Mouse (Mus musculus) brown adipose tissue, adult 24 weeks (tissue): Measurements from ENCODE around the gene Klk1. TPM values are rescaled to one million over a fixed set of nuclear protein-coding genes. Genes with fewer than 3 reads are reported as not detected.
A peak's percentile ranks its signal among the peaks of the same experiment; 100 is the strongest.
"Not testable (repeated sequence)": the region's sequence is repeated elsewhere in the genome, so short reads cannot be mapped to it uniquely, and the experiment has no call there.

ENCODE experiments used
- H3K27ac ChIP-seq: fragments of 200-500 bp; replicated peaks from 2 replicates; pipeline ENCODE4 v1.5.1; 2012; ENCODE audit warnings: low read depth, mild to moderate bottlenecking, low read length
- H3K4me1 ChIP-seq: fragments of 200-500 bp; 2 replicates; pipeline ENCODE4 v1.6.1; 2012; ENCODE audit warnings: low read length, mixed read lengths; ENCODE audit not compliant: control insufficient read depth, insufficient read depth, insufficient read length
- H3K4me3 ChIP-seq: fragments of 200-500 bp; 2 replicates; pipeline ENCODE4 v1.5.1; 2012; ENCODE audit warnings: low read depth, mild to moderate bottlenecking, low read length, moderate library complexity; ENCODE audit not compliant: insufficient read depth
- polyA plus RNA-seq: library from polyadenylated mRNA; stranded (reverse); fragments of >200 nt; gene quantifications from 2 replicates; pipeline ENCODE4 v1.2.4, GENCODE M21; 2012; ENCODE audit not compliant: missing spikeins, insufficient read depth, insufficient read length

Klk1 gene
- polyA plus RNA-seq, 1 experiment: not detected

DNA sequence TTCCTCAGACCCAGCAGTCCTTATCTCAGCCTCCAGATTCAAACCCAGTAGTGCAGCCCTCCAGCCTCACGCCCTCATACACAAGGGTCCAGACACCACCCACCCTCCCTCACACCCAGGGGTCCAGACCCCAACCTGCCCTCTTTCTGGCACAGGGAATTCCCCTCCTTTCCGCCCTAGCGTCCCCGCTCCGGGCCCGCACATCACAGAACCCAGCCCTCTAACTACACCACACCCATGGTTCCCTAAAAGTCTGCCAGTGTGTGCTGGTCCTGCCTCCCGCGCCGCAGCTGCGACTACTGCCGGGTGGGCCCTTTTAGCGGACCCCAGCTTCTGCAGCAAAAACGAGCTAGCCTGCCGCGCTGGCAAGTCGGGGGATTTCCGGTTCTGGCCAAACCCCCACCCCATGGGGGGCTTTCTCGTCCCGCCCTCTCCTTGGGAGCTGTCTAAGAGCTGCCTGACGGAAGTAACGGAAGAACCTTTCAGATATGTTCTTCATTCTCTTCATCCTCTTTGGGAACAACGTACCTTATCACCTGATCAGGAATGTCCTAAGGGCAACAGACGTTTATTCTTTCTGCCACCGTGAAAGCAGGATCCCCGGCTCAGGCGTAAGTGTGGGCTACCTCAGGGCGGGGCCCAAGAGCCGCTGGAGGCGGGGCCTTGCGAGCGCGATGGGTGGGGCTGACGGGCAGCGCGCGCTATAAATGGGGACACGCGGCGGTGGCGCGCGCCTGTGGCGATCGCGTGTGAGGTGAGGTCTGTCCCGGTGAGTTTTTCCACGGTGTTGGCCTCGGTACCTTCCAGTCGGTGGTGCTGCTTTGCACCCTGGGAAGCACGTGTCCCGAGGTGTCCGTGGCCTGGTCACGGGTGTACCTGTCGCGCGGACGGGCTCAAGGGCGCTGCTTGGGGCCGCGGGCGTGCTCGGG, 21.2 kb downstream of the Klk1 start, which contains the start of the genes 1700028J19Rik and 2410002F23Rik:
1700028J19Rik (minus strand) TSS at position 641 of the 929 bp plus-strand sequence.
2410002F23Rik (plus strand) TSS at position 668 of the 929 bp plus-strand sequence.
- no peaks in the 10 kb centered on the region for H3K4me1 ChIP-seq
- peak within 1 kb of the TSS; percentile 93 for H3K27ac ChIP-seq
- H3K4me3 ChIP-seq: peak within 1 kb of the TSS; percentile 88

DNA sequence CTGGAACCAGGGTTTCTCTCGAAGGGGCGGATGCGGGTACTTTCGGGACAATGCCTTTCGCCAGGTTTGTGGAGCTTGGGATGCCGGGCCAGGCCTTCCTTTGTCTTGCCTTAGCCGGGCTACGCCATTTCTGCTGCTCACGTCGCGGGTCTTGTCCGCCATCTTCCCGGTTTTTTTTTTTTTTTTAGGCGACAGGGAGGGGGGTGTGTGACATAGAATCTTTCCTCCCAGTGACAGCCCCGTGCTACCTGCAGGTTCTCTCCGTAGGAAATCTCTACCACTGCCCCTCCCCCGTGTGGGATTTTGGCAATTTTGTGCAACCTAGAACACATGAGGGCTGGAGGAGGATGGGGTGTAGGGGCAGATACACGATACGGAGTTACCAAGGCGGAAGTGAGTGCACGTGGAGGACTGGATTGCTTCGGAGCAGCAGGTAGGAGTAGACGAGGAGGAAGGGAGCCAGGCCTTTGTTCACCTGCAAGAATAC, 21.9 kb downstream of the Klk1 start:
- no peaks in the 10 kb centered on the region for H3K4me1 ChIP-seq
- peak overlapping the region; percentile 39 for H3K27ac ChIP-seq
- peak overlapping the region; percentile 88 for H3K4me3 ChIP-seq

DNA sequence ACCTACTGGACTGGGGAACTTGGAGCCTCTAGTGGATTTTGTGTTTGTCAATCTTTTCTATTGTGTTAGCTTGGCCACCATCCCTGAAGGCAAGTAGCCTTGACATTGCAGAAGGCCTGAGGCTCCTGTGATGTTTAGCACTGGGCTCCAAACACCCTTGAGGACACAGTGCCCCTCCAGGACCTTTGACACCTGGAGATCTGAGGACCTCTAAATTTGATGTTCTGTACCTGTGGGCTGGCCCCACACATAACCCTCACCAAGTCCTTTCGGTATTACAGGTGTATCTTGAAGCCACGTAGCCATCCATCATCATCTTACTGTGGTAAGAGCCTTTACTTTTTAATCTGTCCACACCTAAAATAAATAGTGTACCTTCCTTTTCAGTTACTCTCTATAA, 22.8 kb downstream of the Klk1 start:
- Histone ChIP-seq H3K27ac (no peak overlapping the region), H3K4me1 (no peaks in the 10 kb centered on the region), H3K4me3 (peak overlapping the region; percentile 20; the same call in 1 of the 2 replicates)

GRCm38 (mm10) chr7:44249248-44249647, 24.1 kb downstream of the Klk1 start:
- no peak overlapping the region for H3K27ac ChIP-seq
- no peak overlapping the region for H3K4me3 ChIP-seq
- H3K4me1 ChIP-seq: no peaks in the 10 kb centered on the region

GRCm38 (mm10) chr7:44250732-44251275, 25.6 kb downstream of the Klk1 start:
- H3K27ac ChIP-seq, H3K4me3 ChIP-seq, H3K4me1 ChIP-seq: not testable (repeated sequence)

GRCm38 (mm10) chr7:44253023-44253616, 28.0 kb downstream of the Klk1 start:
- no peaks in the 10 kb centered on the region for H3K4me1 ChIP-seq
- H3K27ac ChIP-seq: no peak overlapping the region
- no peak overlapping the region for H3K4me3 ChIP-seq

GRCm38 (mm10) chr7:44254930-44255329, 29.8 kb downstream of the Klk1 start:
- no peak overlapping the region for H3K4me3 ChIP-seq
- H3K4me1 ChIP-seq: no peaks in the 10 kb centered on the region
- no peak overlapping the region for H3K27ac ChIP-seq

DNA sequence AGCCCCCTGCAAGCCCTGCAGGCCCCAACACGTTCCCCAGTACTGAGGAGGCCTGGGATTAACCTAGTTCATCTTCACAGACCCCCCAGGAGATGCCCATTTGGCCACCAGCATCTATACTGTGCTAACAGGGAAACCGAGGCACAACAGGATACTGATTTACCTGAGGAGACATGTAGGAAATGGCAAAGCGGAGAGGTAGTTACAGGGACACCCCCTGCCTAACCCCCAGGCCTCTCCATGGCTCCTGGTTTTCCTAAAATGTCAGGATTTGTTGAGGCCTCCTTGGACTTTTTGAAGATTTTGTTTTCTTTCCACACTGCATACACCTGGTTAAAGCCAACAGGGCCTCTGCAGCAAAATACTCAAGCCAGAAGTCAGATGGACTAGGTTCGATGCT, 32.1 kb downstream of the Klk1 start, which contains the start of gene Acp4:
Acp4 (minus strand) TSS at position 101 of the 400 bp plus-strand sequence.
- H3K4me1 ChIP-seq: no peaks in the 10 kb centered on the region
- no peak within 1 kb of the TSS for H3K27ac ChIP-seq
- no peak within 1 kb of the TSS for H3K4me3 ChIP-seq

DNA sequence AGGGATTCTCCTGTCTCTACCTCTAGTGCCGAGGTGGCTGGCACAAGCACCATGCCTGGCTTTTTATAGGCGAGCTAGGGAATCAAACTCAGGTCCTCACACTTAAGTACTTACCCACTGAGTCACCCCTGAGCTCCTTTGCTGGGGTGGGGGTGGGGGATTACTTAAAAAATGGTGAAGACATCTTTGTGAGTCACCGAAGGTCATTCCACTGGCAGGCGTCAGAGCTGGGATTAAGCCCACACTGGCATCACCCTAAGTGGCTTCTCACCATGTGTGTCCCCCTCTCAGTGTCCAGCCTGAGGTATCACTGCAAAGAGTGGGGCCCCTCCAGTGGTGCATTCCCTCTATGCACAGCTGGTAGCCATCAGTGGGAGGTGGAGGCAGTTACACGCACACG, 35.2 kb downstream of the Klk1 start:
- Histone ChIP-seq H3K27ac (no peak overlapping the region), H3K4me1 (no peaks in the 10 kb centered on the region), H3K4me3 (no peak overlapping the region)

GRCm38 (mm10) chr7:44261147-44261546, 36.0 kb downstream of the Klk1 start, which contains the start of gene Gm15517:
Gene Gm15517 (plus strand): TSS chr7:44261447.
- no peak within 1 kb of the TSS for H3K27ac ChIP-seq
- no peaks in the 10 kb centered on the region for H3K4me1 ChIP-seq
- H3K4me3 ChIP-seq: no peak within 1 kb of the TSS

GRCm38 (mm10) chr7:44262791-44263643, 37.9 kb downstream of the Klk1 start:
- Histone ChIP-seq H3K27ac (no peak overlapping the region), H3K4me3 (no peak overlapping the region), H3K4me1 (no peaks in the 10 kb centered on the region)

- Histone ChIP-seq H3K27ac (no peak overlapping the region), H3K4me1 (no peaks in the 10 kb centered on the region), H3K4me3 (no peak overlapping the region)
These were observed 43.0 kb downstream of the Klk1 start for GRCm38 (mm10) chr7:44268117-44268516.

DNA sequence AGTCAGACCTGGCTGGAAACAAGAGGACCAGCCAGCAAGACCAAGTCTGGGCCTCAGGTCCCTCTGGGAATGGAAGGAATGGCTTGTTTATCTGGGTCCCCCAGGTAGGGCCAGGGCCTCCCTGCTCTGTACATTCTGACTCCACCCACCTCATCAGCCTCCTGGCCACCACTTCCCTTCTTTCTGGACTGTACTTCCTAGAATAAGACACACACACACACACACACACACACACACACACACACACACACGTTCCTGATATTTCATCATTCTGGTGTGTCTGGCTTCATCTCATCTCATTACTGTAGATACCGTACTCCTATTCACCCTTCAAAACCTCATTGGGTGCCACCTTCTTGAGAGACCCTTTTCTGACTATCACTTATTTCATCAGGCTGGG, 44.2 kb downstream of the Klk1 start:
- no peak overlapping the region for H3K27ac ChIP-seq
- H3K4me3 ChIP-seq: no peak overlapping the region
- H3K4me1 ChIP-seq: no peaks in the 10 kb centered on the region

DNA sequence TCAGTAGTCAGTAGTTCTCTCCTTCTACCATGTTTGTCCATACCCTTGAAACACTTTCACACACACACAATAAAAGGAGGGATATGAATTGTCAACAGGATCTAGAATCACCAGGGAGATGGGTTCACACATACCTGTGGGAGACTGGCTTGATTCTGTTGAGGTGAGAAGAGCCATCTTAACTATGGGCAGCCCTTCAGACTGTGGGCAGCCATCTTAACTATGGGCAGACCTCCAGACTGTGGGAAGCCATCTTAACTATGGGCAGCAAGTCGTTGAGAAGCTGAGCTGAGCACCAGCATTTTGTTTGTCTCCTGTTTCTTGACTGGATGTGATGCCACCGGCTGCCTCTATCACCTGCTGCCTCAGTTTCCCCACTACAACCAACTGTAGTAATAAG, 46.1 kb downstream of the Klk1 start:
- Histone ChIP-seq H3K4me1 (no peaks in the 10 kb centered on the region), H3K27ac (no peak overlapping the region), H3K4me3 (no peak overlapping the region)
